Mouse (Mus musculus) embryonic facial prominence, embryonic 13.5 days (tissue): ENCODE data around the gene Inca1. TPM values are rescaled to one million over a fixed set of nuclear protein-coding genes. Genes with fewer than 3 reads are reported as not detected.

Source experiments
- ATAC-seq: fragments of 200-750 bp; cut with Nextera tagmentation; 2 replicates; pipeline ENCODE4 v1.8.0; 2017; ENCODE audit warnings: low read depth; ENCODE audit not compliant: insufficient number of reproducible peaks, insufficient read depth, low FRiP score, low TSS enrichment
- H3K27ac ChIP-seq: fragments of 300-500 bp; sonication (generic); 2 replicates; pipeline ENCODE4 v1.5.1; 2015; ENCODE audit warnings: moderate library complexity, mild to moderate bottlenecking, inconsistent platforms
- H3K27me3 ChIP-seq: fragments of 300-500 bp; sonication (generic); 2 replicates; pipeline ENCODE4 v1.6.1; 2015; ENCODE audit warnings: mild to moderate bottlenecking, inconsistent platforms
- H3K36me3 ChIP-seq: fragments of 300-500 bp; sonication (generic); 2 replicates; pipeline ENCODE4 v1.6.1; 2015; ENCODE audit warnings: mild to moderate bottlenecking, inconsistent platforms
- H3K4me1 ChIP-seq: fragments of 300-500 bp; sonication (generic); 2 replicates; pipeline ENCODE4 v1.6.1; 2015; ENCODE audit warnings: inconsistent platforms
- H3K4me2 ChIP-seq: fragments of 300-500 bp; sonication (generic); 2 replicates; pipeline ENCODE4 v1.6.1; 2015; ENCODE audit warnings: moderate library complexity, mild to moderate bottlenecking, inconsistent platforms
- H3K4me3 ChIP-seq: fragments of 300-500 bp; sonication (generic); 2 replicates; pipeline ENCODE4 v1.5.1; 2015; ENCODE audit warnings: mild to moderate bottlenecking, inconsistent platforms
- H3K9ac ChIP-seq: fragments of 300-500 bp; sonication (generic); 2 replicates; pipeline ENCODE4 v1.6.1; 2015; ENCODE audit warnings: mild to moderate bottlenecking, inconsistent platforms
- H3K9me3 ChIP-seq: fragments of 300-500 bp; sonication (generic); 2 replicates; pipeline ENCODE4 v1.6.1; 2016; ENCODE audit warnings: inconsistent platforms
- WGBS: fragments of 180-500 bp; shearing (Covaris S2); methylation state at CpG from one replicate; pipeline ENCODE4 v1.1.7; 2015; ENCODE audit warnings: mixed read lengths; 5-methylcytosine and 5-hydroxymethylcytosine counted together
- polyA plus RNA-seq: library from polyadenylated mRNA; unstranded; fragments of >200 nt; fragmentation: Nextera tagmentation; extraction: Ambion mirVana; gene quantifications from 2 replicates; pipeline ENCODE4 v1.2.1, GENCODE M21; 2015

The Inca1 gene
- polyA plus RNA-seq = 1.1 and 1.3 TPM in 2 replicates

DNA sequence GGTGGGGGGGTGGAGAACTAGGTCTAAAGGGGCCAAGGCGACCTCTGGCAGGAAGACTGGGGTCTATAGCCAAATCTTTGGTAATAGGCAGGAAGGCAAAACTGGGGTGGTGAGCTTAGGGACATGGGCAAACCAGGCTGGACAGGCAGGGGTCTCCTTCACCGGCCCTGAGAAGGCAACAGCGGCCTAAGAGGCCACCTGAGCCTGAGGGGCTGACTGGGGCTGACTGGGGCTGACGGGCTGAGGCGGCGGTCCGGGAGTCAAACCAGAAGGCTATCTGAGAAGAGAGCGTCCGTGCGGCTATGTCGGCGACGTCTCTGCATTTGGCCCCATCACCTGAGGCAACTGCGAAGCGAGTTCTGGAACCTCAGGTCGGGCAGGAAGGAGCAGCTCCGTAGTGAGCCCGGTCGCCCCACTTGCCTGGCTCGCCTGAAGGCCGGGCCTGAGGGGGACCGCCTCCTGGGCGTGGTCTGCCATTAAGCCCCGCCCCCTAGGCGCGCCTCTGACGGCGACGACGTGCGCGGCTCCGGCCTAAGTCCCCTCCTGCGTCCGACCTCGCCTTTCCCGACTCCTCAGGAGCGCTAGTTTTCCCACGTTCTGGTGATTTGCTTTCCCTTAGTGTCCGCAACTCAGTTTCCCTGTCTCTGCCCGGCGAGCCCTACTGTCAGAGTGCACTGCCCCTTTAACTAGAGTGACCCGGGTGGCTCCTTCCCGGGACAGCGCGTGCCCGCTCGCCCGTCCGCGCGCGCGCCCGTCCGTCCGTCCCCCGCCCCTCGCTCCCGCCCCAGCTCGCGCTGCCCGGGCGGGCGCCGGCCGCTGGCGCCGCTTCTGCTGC, at the start of gene Inca1, which contains the start of gene Kif1c:
Inca1 (minus strand) TSS at position 434 of the 835 bp plus-strand sequence.
Kif1c (plus strand) TSS at position 827 of the 835 bp plus-strand sequence.
- ATAC-seq = peak; percentile 88

GRCm38 (mm10) chr11:70747876-70748545, 48.1 kb upstream of the Inca1 start:
- Histone ChIP-seq H3K4me1 (no peaks in the 10 kb centered on the region), H3K9ac (no peak overlapping the region), H3K36me3 (no peaks in the 10 kb centered on the region), H3K4me3 (no peak overlapping the region), H3K27ac (no peak overlapping the region), H3K4me2 (no peak overlapping the region), H3K9me3 (no peaks in the 10 kb centered on the region), H3K27me3 (no peaks in the 10 kb centered on the region)
- WGBS = 90% methylated on average over 4 of the region's 4 CpGs
- ATAC-seq = no peak

More for the DNA sequence above, at the start of gene Inca1, which contains the start of gene Kif1c:
- no peaks in the 10 kb centered on the region for H3K9me3 ChIP-seq
- peak within 1 kb of the TSS; percentile 82 for H3K4me2 ChIP-seq
- H3K27me3 ChIP-seq = no peaks in the 10 kb centered on the region
- peak within 1 kb of the TSS; percentile 93 for H3K27ac ChIP-seq
- 1% methylated on average over 64 of the region's 69 CpGs for WGBS
- H3K9ac ChIP-seq = peak within 1 kb of the TSS; percentile 94
- peak within 1 kb of the TSS; percentile 92 for H3K4me3 ChIP-seq
- peaks cover 20% of the 10 kb centered on the region for H3K36me3 ChIP-seq
- H3K4me1 ChIP-seq = peaks cover 21% of the 10 kb centered on the region

DNA sequence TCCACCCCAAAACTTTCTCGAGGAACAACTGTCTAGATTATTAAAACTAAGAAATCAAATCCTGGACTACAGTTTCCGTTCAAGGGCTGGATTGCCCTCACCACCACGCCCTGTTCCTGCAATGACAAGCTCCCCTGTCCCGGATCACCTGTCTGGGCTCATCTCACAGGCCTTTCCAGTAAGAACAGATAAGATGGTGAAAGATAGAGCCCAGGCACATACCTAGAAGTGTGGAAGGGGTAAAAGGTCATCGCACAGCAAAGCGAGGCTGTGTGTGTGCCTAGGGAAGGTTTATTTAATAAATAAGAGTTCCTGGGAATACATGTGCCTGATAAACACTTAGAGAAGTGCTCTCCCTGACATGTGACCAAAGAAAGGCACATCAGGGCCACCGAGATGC, 45.7 kb upstream of the Inca1 start:
- Histone ChIP-seq H3K4me2 (no peak overlapping the region), H3K4me3 (no peak overlapping the region), H3K9me3 (no peaks in the 10 kb centered on the region), H3K9ac (no peak overlapping the region), H3K36me3 (no peaks in the 10 kb centered on the region), H3K27ac (no peak overlapping the region), H3K27me3 (no peaks in the 10 kb centered on the region), H3K4me1 (no peaks in the 10 kb centered on the region)
- WGBS = 83% methylated on average over 7 of the region's 7 CpGs
- ATAC-seq = no peak

DNA sequence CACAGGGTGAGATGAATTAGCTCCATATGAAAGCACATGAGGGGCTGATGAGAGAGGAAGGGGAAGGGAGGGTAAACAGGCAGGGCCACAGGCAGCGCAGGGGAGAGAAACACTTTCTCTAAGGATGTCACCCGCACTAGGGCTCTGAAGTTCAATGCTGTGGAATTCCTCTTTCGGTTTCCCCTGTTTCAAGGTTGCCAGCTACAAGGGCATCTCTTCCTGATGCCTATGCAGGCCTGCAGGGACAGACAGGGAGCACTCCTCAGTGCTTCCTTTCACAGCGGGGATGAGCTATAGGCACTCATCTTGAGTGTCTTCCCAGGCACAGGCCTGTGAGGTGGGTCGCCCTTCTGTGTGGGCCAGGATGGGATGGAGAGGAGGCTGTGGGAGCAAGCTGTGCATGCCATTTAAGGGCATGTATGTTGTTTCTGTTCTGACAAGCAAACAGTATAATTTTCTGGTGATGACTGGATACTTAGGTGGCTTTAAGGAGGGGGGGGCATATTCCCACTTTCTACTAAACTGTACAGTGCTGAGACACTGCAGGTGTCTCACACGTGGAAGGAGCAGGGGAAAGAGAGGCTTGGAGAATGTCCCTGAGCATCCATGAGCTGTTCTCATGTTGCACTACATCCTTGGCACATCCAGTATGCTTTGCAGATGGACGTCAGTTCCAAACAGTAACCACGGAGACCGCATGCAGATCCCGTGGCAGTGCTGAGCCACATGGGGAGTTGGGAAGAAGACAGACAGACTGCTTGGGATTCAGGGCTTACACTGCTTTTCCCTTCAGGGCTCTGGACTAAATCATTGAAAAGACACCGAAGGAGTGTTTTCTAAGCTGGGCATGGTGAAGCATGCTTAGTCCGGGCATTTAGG, 42.9 kb upstream of the Inca1 start:
- Histone ChIP-seq H3K27me3 (no peaks in the 10 kb centered on the region), H3K4me3 (no peak overlapping the region), H3K27ac (no peak overlapping the region), H3K9me3 (no peaks in the 10 kb centered on the region), H3K4me1 (no peaks in the 10 kb centered on the region), H3K9ac (peak overlapping the region; percentile 55), H3K36me3 (no peaks in the 10 kb centered on the region), H3K4me2 (no peak overlapping the region)
- ATAC-seq = no peak
- 74% methylated on average over 12 of the region's 12 CpGs for WGBS

DNA sequence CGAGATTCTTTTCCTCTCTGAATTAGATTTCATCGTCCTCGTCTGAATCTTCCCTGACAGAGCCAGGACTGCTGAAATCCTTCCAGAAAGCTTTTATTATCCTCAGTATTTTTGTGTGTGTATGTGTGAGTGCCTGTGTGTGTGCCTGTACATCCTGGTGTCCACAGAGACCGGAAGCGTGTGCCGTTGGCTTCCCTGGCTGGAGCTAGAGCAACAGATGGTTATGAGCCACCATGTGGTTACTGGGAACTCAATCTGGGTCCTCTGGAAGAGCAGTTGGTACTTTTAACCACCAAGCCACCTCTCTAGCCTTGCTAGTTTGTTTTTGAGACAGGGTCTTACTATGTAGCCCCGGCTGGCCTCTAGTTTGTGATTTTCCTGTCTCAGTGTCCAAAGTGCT, 42.2 kb upstream of the Inca1 start:
- Histone ChIP-seq H3K9ac (no peak overlapping the region), H3K36me3 (no peaks in the 10 kb centered on the region), H3K27me3 (no peaks in the 10 kb centered on the region), H3K27ac (no peak overlapping the region), H3K9me3 (no peaks in the 10 kb centered on the region), H3K4me3 (no peak overlapping the region), H3K4me1 (no peaks in the 10 kb centered on the region), H3K4me2 (no peak overlapping the region)
- WGBS = 79% methylated on average over 7 of the region's 7 CpGs
- ATAC-seq = no peak

DNA sequence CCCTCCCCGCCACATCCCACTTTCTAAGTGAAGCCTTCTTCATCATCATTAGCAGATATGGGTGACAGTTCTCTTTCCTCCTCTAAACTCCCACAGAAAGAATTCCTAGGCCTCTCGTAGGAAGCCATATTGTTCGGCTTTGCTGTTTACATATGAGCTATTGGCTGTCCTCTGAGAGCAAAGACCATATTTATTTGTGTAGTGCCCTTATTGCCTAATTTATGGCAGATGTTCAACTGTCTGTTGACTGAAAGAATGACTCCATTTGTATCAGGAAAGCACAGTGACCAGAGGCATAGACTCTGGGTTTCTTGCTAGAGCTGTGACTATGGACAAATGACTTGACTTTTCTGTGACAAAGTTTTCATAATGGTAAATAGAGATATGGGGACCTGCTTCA, 41.6 kb upstream of the Inca1 start:
- Histone ChIP-seq H3K9me3 (no peaks in the 10 kb centered on the region), H3K4me2 (no peak overlapping the region), H3K27me3 (no peaks in the 10 kb centered on the region), H3K4me3 (no peak overlapping the region), H3K9ac (no peak overlapping the region), H3K36me3 (no peaks in the 10 kb centered on the region), H3K27ac (no peak overlapping the region), H3K4me1 (no peaks in the 10 kb centered on the region)
- no peak for ATAC-seq
- WGBS = 94% methylated on average over 3 of the region's 3 CpGs

GRCm38 (mm10) chr11:70737749-70738148, 37.8 kb upstream of the Inca1 start:
- Histone ChIP-seq H3K27me3 (no peaks in the 10 kb centered on the region), H3K27ac (no peak overlapping the region), H3K4me3 (no peak overlapping the region), H3K9ac (no peak overlapping the region), H3K4me1 (peaks cover 6% of the 10 kb centered on the region; the same call in 1 of the 2 replicates), H3K4me2 (no peak overlapping the region), H3K9me3 (no peaks in the 10 kb centered on the region), H3K36me3 (no peaks in the 10 kb centered on the region)
- ATAC-seq = no peak
- 64% methylated on average over 5 of the region's 5 CpGs for WGBS

- no peak for ATAC-seq
- no peak overlapping the region for H3K27ac ChIP-seq
- H3K9ac ChIP-seq = no peak overlapping the region
- no peaks in the 10 kb centered on the region for H3K9me3 ChIP-seq
- no peaks in the 10 kb centered on the region for H3K27me3 ChIP-seq
- no peak overlapping the region for H3K4me3 ChIP-seq
- peaks cover 6% of the 10 kb centered on the region; the same call in 1 of the 2 replicates for H3K4me1 ChIP-seq
- 50% methylated on average over 5 of the region's 5 CpGs for WGBS
- peaks cover 14% of the 10 kb centered on the region for H3K36me3 ChIP-seq
- no peak overlapping the region for H3K4me2 ChIP-seq
Observed at GRCm38 (mm10) chr11:70733256-70733655, 33.3 kb upstream of the Inca1 start.

DNA sequence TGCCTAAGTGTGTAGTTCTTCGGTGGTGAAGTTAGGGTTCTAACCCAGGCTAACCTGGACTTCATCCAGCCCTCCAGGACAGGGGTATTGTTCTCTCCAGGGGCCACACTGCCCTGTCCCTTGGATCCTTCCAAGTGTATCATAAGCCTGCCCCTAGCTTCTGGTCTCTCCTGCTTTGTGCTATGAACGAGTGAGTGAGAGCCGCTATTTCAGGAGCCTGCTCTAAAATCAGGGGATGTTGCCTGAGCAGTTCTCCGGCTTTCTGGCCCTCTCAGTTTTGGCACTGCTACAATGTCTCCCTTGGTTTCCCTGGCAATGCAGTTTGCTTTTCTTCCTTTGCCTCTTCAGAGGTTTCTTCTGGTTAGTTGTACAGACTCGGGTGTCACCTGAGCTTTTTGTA, 31.2 kb upstream of the Inca1 start:
- H3K4me2 ChIP-seq = no peak overlapping the region
- H3K9me3 ChIP-seq = no peaks in the 10 kb centered on the region
- WGBS = 74% methylated on average over 5 of the region's 5 CpGs
- no peak overlapping the region for H3K4me3 ChIP-seq
- ATAC-seq = no peak
- no peak overlapping the region for H3K27ac ChIP-seq
- H3K9ac ChIP-seq = no peak overlapping the region
- no peaks in the 10 kb centered on the region for H3K27me3 ChIP-seq
- H3K4me1 ChIP-seq = peaks cover 6% of the 10 kb centered on the region; the same call in 1 of the 2 replicates
- H3K36me3 ChIP-seq = peaks cover 35% of the 10 kb centered on the region

DNA sequence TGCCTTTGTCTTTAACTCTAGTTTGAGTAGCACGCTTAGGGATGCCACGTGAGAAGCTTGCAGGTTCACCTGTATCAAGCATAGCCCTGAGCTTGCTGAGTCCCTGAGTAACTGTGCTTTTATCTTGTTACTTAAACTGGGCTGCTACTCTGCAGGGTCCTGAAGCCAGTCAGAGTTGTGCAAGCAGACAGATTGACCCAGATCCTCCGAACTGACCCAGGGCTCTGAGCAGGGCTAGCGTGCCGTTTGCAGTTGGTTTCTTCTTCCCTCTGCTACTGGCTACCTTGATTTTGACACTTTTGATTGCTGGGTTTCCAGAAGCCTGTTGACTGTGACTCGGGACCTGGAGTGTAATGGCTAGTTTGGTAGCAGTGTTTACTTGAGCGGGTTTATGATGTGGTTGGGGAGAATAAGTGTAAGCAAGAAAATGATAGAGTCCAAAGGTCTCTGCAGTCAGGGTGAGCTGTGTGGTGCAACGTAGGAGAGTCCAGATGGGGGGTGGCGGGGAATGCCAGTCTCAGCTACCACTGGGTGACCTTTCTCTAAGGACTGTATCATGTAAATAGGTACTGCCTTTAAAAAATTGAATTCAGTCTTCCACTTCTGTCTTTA, 30.6 kb upstream of the Inca1 start:
- 81% methylated on average over 9 of the region's 9 CpGs for WGBS
- no peak for ATAC-seq
- Histone ChIP-seq H3K4me3 (no peak overlapping the region), H3K27ac (no peak overlapping the region), H3K9me3 (no peaks in the 10 kb centered on the region), H3K36me3 (peaks cover 42% of the 10 kb centered on the region), H3K9ac (no peak overlapping the region), H3K4me2 (no peak overlapping the region), H3K4me1 (peaks cover 6% of the 10 kb centered on the region; the same call in 1 of the 2 replicates), H3K27me3 (no peaks in the 10 kb centered on the region)

- no peaks in the 10 kb centered on the region for H3K27me3 ChIP-seq
- H3K9me3 ChIP-seq = no peaks in the 10 kb centered on the region
- H3K9ac ChIP-seq = no peak overlapping the region
- H3K4me3 ChIP-seq = no peak overlapping the region
- no peaks in the 10 kb centered on the region for H3K4me1 ChIP-seq
- WGBS = 87% methylated on average over 5 of the region's 5 CpGs
- peaks cover 67% of the 10 kb centered on the region for H3K36me3 ChIP-seq
- H3K4me2 ChIP-seq = no peak overlapping the region
- H3K27ac ChIP-seq = no peak overlapping the region
- ATAC-seq = no peak
Observed at GRCm38 (mm10) chr11:70727385-70727784, 27.4 kb upstream of the Inca1 start.
